Mouse (Mus musculus): ENCODE data around the gene Gpr82.

Gpr82 gene

GRCm38 (mm10) chrX:13661063-13661462 is at the start of gene Gpr82:
Gene Gpr82 (plus strand): TSS chrX:13661363.
- no peak for DNase-seq (ENCODE audit: low spot score in 2 of 2)

- no peak for DNase-seq (ENCODE audit: low spot score in 2 of 2)
These were observed 49.0 kb upstream of the Gpr82 start for GRCm38 (mm10) chrX:13612115-13612514.

GRCm38 (mm10) chrX:13616726-13617125 is 44.4 kb upstream of the Gpr82 start:
- DNase-seq (ENCODE audit: low spot score in 2 of 2) = no peak

DNA sequence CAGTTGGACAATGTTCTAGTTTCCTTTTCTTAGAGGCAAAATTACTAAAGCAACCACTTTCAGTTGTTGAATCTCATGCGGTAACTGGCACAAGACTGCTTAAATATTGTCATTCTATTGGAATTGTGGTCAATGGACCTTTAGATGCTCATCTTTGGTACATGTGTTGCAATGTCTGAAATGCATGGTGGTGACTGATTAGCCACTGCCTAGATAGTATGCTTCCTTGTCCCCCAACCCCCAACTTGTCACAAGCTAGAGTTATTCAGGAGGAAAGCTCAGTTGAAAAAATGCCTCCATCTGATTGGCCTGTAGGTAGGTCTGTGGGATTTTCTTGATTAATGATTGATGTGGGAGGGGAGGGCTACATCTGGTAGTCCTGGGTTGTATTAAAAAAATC is 43.9 kb upstream of the Gpr82 start:
- DNase-seq (ENCODE audit: low spot score in 2 of 2) = no peak

- DNase-seq (ENCODE audit: low spot score in 2 of 2) = no peak
These were observed 42.7 kb upstream of the Gpr82 start for GRCm38 (mm10) chrX:13618476-13618875.

DNA sequence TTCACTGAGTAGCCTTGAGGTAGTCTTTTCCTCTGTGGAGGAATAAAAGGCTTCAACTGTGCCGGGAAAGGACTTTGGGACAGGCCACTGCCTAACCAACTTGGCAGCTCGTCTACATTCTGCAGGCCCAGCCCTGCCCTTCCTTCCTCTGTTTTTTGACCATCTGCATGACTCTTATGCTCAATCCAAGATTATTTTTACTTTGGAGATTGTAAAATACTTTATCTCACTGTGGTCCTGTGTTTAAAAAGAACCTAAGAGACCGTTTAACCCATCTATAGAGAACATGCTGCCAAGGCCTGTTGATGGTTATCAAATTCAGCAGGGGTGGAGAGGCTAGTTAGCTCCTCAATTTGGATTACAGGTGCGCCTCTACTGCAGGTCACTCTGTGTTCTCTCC is 39.7 kb upstream of the Gpr82 start:
- DNase-seq (ENCODE audit: low spot score in 2 of 2) = no peak

- DNase-seq (ENCODE audit: low spot score in 2 of 2) = no peak
These were observed 38.5 kb upstream of the Gpr82 start for GRCm38 (mm10) chrX:13622654-13623053.

GRCm38 (mm10) chrX:13631599-13632283 is 29.4 kb upstream of the Gpr82 start, which contains the start of gene Gpr34:
Gene Gpr34 (plus strand): TSS chrX:13632089.
- DNase-seq (ENCODE audit: low spot score in 2 of 2) = no peak

DNA sequence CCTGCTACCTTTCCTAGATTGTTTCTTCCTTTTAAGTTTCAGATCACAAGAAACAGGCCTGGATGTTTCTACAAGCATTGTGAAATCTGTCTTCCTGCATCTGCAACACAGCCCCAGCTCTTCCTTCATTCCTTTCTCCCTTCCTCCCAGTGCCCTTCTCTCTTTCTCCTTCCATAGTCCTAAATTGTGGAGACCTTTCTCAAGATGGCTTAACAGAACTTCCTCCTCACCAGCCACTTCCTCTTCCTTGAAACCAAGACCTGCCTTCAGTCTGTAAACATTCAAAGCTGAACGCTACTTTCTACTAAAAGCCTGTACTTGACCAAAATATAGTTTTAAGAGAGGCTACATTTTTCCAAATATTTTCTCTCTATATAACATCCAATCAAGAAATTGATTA is 24.8 kb upstream of the Gpr82 start:
- DNase-seq (ENCODE audit: low spot score in 2 of 2) = no peak

DNA sequence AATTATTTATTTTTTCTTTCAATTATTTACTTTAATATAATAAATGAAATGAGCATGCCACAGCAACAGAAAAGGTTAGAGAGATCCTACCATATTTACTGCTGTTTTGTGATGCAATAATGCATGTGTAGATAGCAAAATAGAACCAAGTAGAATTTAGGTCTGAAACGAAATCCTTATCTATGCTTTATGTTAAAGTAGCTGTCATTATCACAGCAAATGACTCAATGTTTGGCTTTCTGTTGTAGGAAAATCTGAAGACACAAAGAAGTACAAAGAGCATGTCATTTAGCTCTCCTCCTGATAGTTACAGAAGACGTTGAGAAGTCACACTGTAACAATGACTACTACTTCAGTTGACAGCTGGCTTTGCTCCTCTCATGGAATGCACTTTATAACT is 22.3 kb upstream of the Gpr82 start:
- DNase-seq (ENCODE audit: low spot score in 2 of 2) = no peak

GRCm38 (mm10) chrX:13651889-13652288 is 9.3 kb upstream of the Gpr82 start:
- no peak for DNase-seq (ENCODE audit: low spot score in 2 of 2)

GRCm38 (mm10) chrX:13652291-13652690 is 8.9 kb upstream of the Gpr82 start:
- no peak for DNase-seq (ENCODE audit: low spot score in 2 of 2)

GRCm38 (mm10) chrX:13655005-13655421 is 6.2 kb upstream of the Gpr82 start:
- peak; percentile 74 to 79 for DNase-seq (ENCODE audit: low spot score in 2 of 2)

DNA sequence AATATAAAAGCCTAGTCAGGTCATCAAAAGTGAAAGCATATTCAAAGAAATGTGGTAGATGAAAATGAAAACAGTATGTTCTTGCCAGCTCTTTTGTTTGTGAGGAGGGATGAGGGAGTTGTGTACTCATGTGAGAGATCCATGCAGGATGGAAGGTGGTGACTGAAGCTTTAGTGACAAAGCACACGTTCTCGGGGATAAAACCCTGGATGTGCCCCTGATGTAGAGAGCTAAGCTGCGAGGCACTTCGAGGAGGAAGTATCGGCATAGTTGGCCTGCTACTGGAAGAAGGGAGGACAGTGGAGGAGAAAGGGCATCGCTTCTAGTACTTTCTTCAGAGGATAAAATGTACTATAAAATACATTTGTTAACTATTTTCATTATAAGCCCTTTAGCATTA is 5.3 kb upstream of the Gpr82 start:
- no peak for DNase-seq (ENCODE audit: low spot score in 2 of 2)

DNA sequence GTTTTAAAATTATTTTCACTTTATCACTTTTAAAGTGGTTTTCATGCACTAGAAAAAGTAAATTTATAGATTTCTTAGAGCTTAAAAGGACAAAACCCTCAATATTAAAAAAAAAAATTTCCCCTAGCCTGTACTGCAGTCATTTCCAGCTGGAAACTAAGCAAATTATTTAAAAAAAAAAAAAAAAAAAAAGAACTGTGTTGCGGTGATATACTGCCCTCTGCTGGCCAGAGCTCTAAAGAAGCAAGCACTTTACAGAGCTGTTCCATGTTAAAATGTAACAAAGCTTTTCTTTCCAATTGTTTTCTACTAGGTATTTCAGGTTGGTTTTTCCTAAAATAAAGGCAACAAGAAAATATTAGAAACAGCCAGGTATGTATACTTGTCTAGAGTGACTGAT is 4.4 kb upstream of the Gpr82 start:
- peak; percentile 38 to 56 for DNase-seq (ENCODE audit: low spot score in 2 of 2)

GRCm38 (mm10) chrX:13658616-13659140 is 2.5 kb upstream of the Gpr82 start:
- DNase-seq (ENCODE audit: low spot score in 2 of 2) = no peak

- peak; percentile 46 for DNase-seq (ENCODE audit: low spot score in 2 of 2)
These were observed 1.8 kb upstream of the Gpr82 start for GRCm38 (mm10) chrX:13659201-13659890.

GRCm38 (mm10) chrX:13668867-13669266 is 7.7 kb downstream of the Gpr82 start:
- no peak for DNase-seq (ENCODE audit: low spot score in 2 of 2)

- DNase-seq (ENCODE audit: low spot score in 2 of 2) = peak; percentile 78 to 79
These were observed 9.2 kb downstream of the Gpr82 start for GRCm38 (mm10) chrX:13670342-13670741.

GRCm38 (mm10) chrX:13673001-13673400 is 11.8 kb downstream of the Gpr82 start:
- DNase-seq (ENCODE audit: low spot score in 2 of 2) = no peak

DNA sequence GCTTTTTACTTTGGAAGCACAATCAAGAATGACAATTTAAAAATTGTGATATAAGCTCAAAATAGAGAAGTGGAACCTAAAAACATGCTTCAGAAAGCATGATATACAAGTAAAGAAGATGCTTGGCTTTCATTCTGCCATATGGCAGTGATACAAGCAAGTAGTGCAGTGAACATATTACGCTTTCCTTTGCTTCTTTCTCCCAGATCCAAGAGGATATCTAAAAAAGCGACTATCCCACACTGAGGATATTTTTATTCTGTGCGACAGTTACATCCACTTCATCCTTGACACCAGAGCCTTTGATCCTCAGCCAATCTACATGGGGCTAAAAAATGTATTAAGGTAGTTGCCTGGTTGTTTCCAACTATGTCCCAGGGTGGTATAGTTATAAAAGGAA is 20.6 kb downstream of the Gpr82 start:
- no peak for DNase-seq (ENCODE audit: low spot score in 2 of 2)

DNA sequence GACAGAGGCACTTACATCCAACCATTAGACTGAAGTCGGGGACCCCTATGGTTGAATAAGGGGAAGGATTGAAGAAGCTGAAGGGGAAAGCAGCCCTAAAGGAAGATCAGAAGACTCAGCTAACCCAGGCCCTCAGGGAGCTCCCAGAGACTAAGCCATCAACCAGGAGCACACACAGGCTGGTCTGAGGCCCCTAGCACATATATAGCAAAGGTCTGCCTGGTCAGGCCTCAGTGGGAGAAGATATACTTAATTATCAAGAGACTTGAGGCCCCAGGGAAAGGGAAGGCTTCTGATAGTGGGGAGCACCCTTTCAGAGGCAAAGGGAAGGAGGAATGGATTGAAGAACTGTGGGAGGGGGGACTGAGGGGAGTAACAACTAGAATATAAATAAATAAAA is 25.4 kb downstream of the Gpr82 start:
- DNase-seq (ENCODE audit: low spot score in 2 of 2) = no peak

DNA sequence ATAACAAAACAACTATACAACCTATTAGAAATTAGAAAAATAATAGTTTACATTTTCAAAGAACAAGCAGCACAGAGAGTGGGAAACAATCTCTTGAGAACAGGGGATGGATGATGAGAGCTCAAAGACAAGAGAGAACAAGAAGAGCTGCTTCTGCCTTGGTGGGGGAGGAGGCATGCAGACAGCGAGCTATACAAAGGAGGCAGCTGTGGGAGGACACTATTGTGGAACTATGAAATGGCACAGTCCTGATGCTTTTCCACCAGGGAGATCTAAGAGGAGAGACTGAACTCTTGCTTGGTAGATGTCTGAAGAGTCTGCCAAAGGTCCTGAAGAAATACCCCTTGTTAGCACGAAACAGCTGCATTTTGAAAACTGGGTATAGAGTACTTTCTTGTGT is 27.2 kb downstream of the Gpr82 start:
- no peak for DNase-seq (ENCODE audit: low spot score in 2 of 2)
